Mouse (Mus musculus): Measurements from ENCODE around the gene Tln1.

GRCm38 (mm10) chr4:43499407-43500333, 62.8 kb downstream of the Tln1 start, which contains the start of gene Arhgef39:
- TF ChIP-seq POLR2A (IDR thresholded peaks at IDR 0.05; ENCODE audit: control insufficient read depth, low read depth, low read length) (peak; percentile 78), CTCF (IDR thresholded peaks at IDR 0.05; ENCODE audit: control insufficient read depth, insufficient read depth, insufficient replicate concordance, low read depth, low read length) (no peak)
